Mouse (Mus musculus): ENCODE results near the gene Nup93.

GRCm38 (mm10) chr8:94280001-94280613 lies 65.7 kb downstream of the Nup93 start:
- TF ChIP-seq POLR2A (IDR thresholded peaks at IDR 0.05; ENCODE audit: extremely low read depth, insufficient read depth, low read length) (no peak), CTCF (IDR thresholded peaks at IDR 0.05; ENCODE audit: low read depth, low read length) (no peak)
